Mouse (Mus musculus) neural tube, embryonic 11.5 days (tissue): Measurements from ENCODE around the gene Defb20. TPM values are rescaled to one million over a fixed set of nuclear protein-coding genes. Genes with fewer than 3 reads are reported as not detected.

Source experiments
- ATAC-seq: fragments of 200-750 bp; cut with Nextera tagmentation; 2 replicates; pipeline ENCODE4 v1.8.0; 2017; ENCODE audit warnings: moderate number of reproducible peaks, mild to moderate bottlenecking, moderate TSS enrichment, moderate library complexity; ENCODE audit not compliant: insufficient read depth, low FRiP score, low TSS enrichment
- DNase-seq: peaks from one replicate; pipeline ENCODE4 v3.0.0-alpha.2; 2015; ENCODE audit warnings: low spot score
- H3K27ac ChIP-seq: fragments of 300-500 bp; sonication (generic); 2 replicates; pipeline ENCODE4 v1.5.1; 2014; ENCODE audit warnings: low read depth, mild to moderate bottlenecking, low read length
- H3K27me3 ChIP-seq: fragments of 300-500 bp; sonication (generic); 2 replicates; pipeline ENCODE4 v1.6.1; 2014; ENCODE audit warnings: mild to moderate bottlenecking, low read length, mixed read lengths; ENCODE audit not compliant: control insufficient read depth, insufficient read depth
- H3K36me3 ChIP-seq: fragments of 300-500 bp; sonication (generic); 2 replicates; pipeline ENCODE4 v1.6.1; 2014; ENCODE audit warnings: mild to moderate bottlenecking, low read length, moderate library complexity, mixed read lengths; ENCODE audit not compliant: control insufficient read depth, insufficient read depth
- H3K4me1 ChIP-seq: fragments of 300-500 bp; sonication (generic); 2 replicates; pipeline ENCODE4 v1.6.1; 2014; ENCODE audit warnings: low read length, mixed read lengths; ENCODE audit not compliant: control insufficient read depth, insufficient read depth
- H3K4me2 ChIP-seq: fragments of 300-500 bp; sonication (generic); 2 replicates; pipeline ENCODE4 v1.6.1; 2014; ENCODE audit warnings: low read depth, mild to moderate bottlenecking, moderate library complexity
- H3K4me3 ChIP-seq: fragments of 300-500 bp; sonication (generic); 2 replicates; pipeline ENCODE4 v1.5.1; 2014; ENCODE audit warnings: low read depth, low read length
- H3K9ac ChIP-seq: fragments of 300-500 bp; sonication (generic); 2 replicates; pipeline ENCODE4 v1.6.1; 2014; ENCODE audit warnings: mild to moderate bottlenecking, low read length
- H3K9me3 ChIP-seq: fragments of 300-500 bp; sonication (generic); 2 replicates; pipeline ENCODE4 v1.6.1; 2016; ENCODE audit warnings: low read length; ENCODE audit not compliant: control insufficient read depth
- WGBS: fragments of 180-500 bp; shearing (Covaris S2); extraction: QIAGEN DNeasy Blood & Tissue Kit; methylation state at CpG from one replicate; pipeline ENCODE4 v1.1.7; 2014; 5-methylcytosine and 5-hydroxymethylcytosine counted together
- polyA plus RNA-seq: library from polyadenylated mRNA; unstranded; fragments of >200 nt; fragmentation: Nextera tagmentation; extraction: Ambion mirVana; gene quantifications from 2 replicates; pipeline ENCODE4 v1.2.1, GENCODE M21; 2014

Defb20 gene
- polyA plus RNA-seq, 1 experiment from 2014 or later, result not detected

DNA sequence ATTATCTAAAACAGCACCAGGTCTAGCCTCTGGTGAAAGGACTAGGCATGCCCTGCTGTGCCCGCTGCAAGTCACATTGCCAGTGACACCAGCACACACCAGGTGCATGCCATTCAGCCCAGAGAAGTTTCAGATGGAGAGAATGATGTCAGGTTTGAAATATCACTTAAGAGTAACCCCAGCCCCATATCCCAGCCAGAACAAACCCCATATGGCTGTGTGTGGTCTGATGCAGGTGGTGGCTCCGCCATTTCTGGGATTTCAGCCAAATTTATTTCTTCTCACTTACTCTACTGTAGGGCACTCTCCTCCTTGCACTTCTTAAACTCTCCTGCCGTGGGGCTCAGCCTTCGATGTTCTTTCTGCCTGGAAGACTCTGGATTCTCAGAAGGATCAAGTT lies 39.2 kb downstream of the Defb20 start:
- 85% methylated on average over 4 of the region's 4 CpGs for WGBS

GRCm38 (mm10) chr2:152517981-152518380 lies 41.1 kb downstream of the Defb20 start, which contains the start of gene Defb28:
Gene Defb28, plus strand, starts transcription at chr2:152518255.
- H3K4me3 ChIP-seq, result no peak within 1 kb of the TSS
- 69% methylated on average over 4 of the region's 4 CpGs for WGBS
- H3K9me3 ChIP-seq, result no peaks in the 10 kb centered on the region
- no peak within 1 kb of the TSS for H3K27ac ChIP-seq
- no peak within 1 kb of the TSS for H3K9ac ChIP-seq
- no peak within 1 kb of the TSS for H3K4me2 ChIP-seq
- H3K36me3 ChIP-seq, result no peaks in the 10 kb centered on the region
- ATAC-seq, result no peak
- no peaks in the 10 kb centered on the region for H3K4me1 ChIP-seq
- no peak for DNase-seq
- H3K27me3 ChIP-seq, result no peaks in the 10 kb centered on the region

More for the DNA sequence above, 39.2 kb downstream of the Defb20 start:
- DNase-seq (no peak), ATAC-seq (no peak)
- no peaks in the 10 kb centered on the region for H3K27me3 ChIP-seq
- no peak overlapping the region for H3K9ac ChIP-seq
- no peak overlapping the region for H3K4me3 ChIP-seq
- H3K9me3 ChIP-seq, result no peaks in the 10 kb centered on the region
- H3K4me2 ChIP-seq, result no peak overlapping the region
- no peak overlapping the region for H3K27ac ChIP-seq
- H3K4me1 ChIP-seq, result no peaks in the 10 kb centered on the region
- H3K36me3 ChIP-seq, result no peaks in the 10 kb centered on the region

Other genes with a start within 250 kb of the Defb20 start
- gene Tbc1d20, start 183.2 kb upstream of the Defb20 start, polyA plus RNA-seq, result 30.0 and 30.4 TPM in 2 replicates
- gene Rbck1, start 144.4 kb upstream of the Defb20 start, polyA plus RNA-seq, result 69.2 and 77.8 TPM in 2 replicates
- gene Trib3, start 133.0 kb upstream of the Defb20 start, polyA plus RNA-seq, result 1.1 and 1.4 TPM in 2 replicates
- gene Nrsn2, start 100.4 kb upstream of the Defb20 start, polyA plus RNA-seq, result 7.6 TPM in 2 replicates
- gene Sox12, start 79.0 kb upstream of the Defb20 start, polyA plus RNA-seq, result 19.1 and 21.4 TPM in 2 replicates
- 52.7 and 55.2 TPM in 2 replicates for gene Zcchc3, start 62.0 kb upstream of the Defb20 start, polyA plus RNA-seq
- gene 6820408C15Rik, start 61.5 kb upstream of the Defb20 start, polyA plus RNA-seq, result 0.22 and 0.52 TPM in 2 replicates
- not detected in 2 replicates for gene Defb23, start 12.4 kb upstream of the Defb20 start, polyA plus RNA-seq
- not detected in 2 replicates for gene Defb22, start 13.1 kb downstream of the Defb20 start, polyA plus RNA-seq
- gene Defb26, start 34.6 kb downstream of the Defb20 start, polyA plus RNA-seq, result not detected in 2 replicates
- gene Defb28, start 41.2 kb downstream of the Defb20 start, polyA plus RNA-seq, result not detected in 2 replicates
- not detected in 2 replicates for gene Defb29, start 63.0 kb downstream of the Defb20 start, polyA plus RNA-seq
- not detected in 2 replicates for gene Gm17416, start 92.3 kb downstream of the Defb20 start, polyA plus RNA-seq
- not detected in 2 replicates for gene Defb21, start 95.7 kb downstream of the Defb20 start, polyA plus RNA-seq
- gene Defb19, start 103.2 kb downstream of the Defb20 start, polyA plus RNA-seq, result not detected in 2 replicates
- not detected in 2 replicates for gene Defb45, start 122.3 kb downstream of the Defb20 start, polyA plus RNA-seq
- not detected in 2 replicates for gene Defb36, start 127.3 kb downstream of the Defb20 start, polyA plus RNA-seq
- not detected in 2 replicates for gene Defb25, start 146.0 kb downstream of the Defb20 start, polyA plus RNA-seq
- gene Rem1, start 149.9 kb downstream of the Defb20 start, polyA plus RNA-seq, result 0.58 TPM in 2 replicates
- gene H13, start 192.4 kb downstream of the Defb20 start, polyA plus RNA-seq, result 123 TPM in 2 replicates
- gene Mcts2, start 210.0 kb downstream of the Defb20 start, polyA plus RNA-seq, result 39.1 and 40.6 TPM in 2 replicates